Mouse (Mus musculus): ENCODE data around the gene Olfr792.

DNA sequence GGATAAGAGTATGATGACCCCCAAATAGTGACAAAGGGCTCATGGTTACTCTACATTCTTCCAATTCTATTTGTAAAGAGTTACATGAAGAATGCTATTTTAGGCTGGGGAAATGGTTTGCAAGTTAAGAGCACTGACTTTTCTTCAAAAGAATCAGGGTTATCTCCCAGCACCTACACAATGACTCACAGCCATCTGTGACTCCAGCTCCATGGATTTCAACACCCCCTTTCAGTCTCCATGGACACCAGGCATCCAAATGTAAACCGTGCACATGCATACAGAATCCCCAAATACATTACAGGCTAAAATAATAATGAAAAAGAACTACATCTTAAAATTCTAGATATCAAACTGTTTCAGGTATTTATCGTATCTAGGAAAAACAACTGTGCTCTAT, 48.9 kb upstream of the Olfr792 start:
- no peak for TF ChIP-seq TAL1 (conservative IDR thresholded peaks at IDR 0.05; ENCODE audit: low read depth, low read length)
- TF ChIP-seq CTCF (IDR thresholded peaks at IDR 0.05; ENCODE audit: low read depth, low read length): no peak
